8 mouse cellular contexts compared by ENCODE assay signal in genomic region chr3:84665255-84666073, GRCm38 (mm10). TPM values are rescaled to one million over a fixed set of nuclear protein-coding genes. Genes with fewer than 3 reads are reported as not detected.
DNase-seq lines count a peak whose midpoint lies in the region; ATAC-seq and TF ChIP-seq lines count a peak whose summit lies in the region.

No protein-coding gene starts in this region.

- H3K4me3 ChIP-seq in lung, adult 2 months (replicated peaks; ENCODE audit: extremely low read depth, low read depth, low read length): peak overlapping the region; percentile 52
- H3K4me3 ChIP-seq in hindbrain, postnatal 0 days (ENCODE audit: low read length): peak overlapping the region; percentile 24
- no peak overlapping the region for H3K4me3 ChIP-seq in myocyte

- TF ChIP-seq CTCF in lung, adult 2 months (IDR thresholded peaks at IDR 0.05; ENCODE audit: insufficient read depth, low read length): no peak
- TF ChIP-seq CTCF in hindbrain, postnatal 0 days (IDR thresholded peaks at IDR 0.05; ENCODE audit: low read depth): no peak

- TF ChIP-seq POLR2A in lung, adult 2 months (IDR thresholded peaks at IDR 0.05; ENCODE audit: borderline replicate concordance, extremely low read depth, low read depth, low read length): no peak
- no peak for TF ChIP-seq POLR2A in myocyte (IDR thresholded peaks at IDR 0.05; ENCODE audit: insufficient read length, low read depth)

- H3K9me3 ChIP-seq in hindbrain, postnatal 0 days (ENCODE audit: low read length): no peaks in the 10 kb centered on the region

- no peaks in the 10 kb centered on the region for H3K79me2 ChIP-seq in myocyte (ENCODE audit: control insufficient read depth, insufficient read depth)

- H3K27me3 ChIP-seq in hindbrain, postnatal 0 days (ENCODE audit: insufficient read depth, low read length): no peaks in the 10 kb centered on the region; the same call in 1 of the 2 replicates
- peaks cover 10% of the 10 kb centered on the region for H3K27me3 ChIP-seq in myocyte (ENCODE audit: control insufficient read depth, insufficient read depth, insufficient read length)

- no peaks in the 10 kb centered on the region for H3K36me3 ChIP-seq in hindbrain, postnatal 0 days (ENCODE audit: insufficient read depth, low read length)
- H3K36me3 ChIP-seq in myocyte (ENCODE audit: control insufficient read depth, insufficient read depth): no peaks in the 10 kb centered on the region

- peak; percentile 58 for ATAC-seq in hindbrain, postnatal 0 days

- 19% methylated on average over 21 of the region's 21 CpGs for WGBS in lung, adult 2 months
- 13% methylated on average over 21 of the region's 21 CpGs for WGBS in hindbrain, postnatal 0 days

- H3K4me2 ChIP-seq in hindbrain, postnatal 0 days (ENCODE audit: low read depth, low read length): peak overlapping the region; percentile 48
- H3K4me2 ChIP-seq in myocyte (ENCODE audit: low read depth): peak overlapping the region; percentile 46

- H3ac ChIP-seq in myocyte (ENCODE audit: control insufficient read depth, insufficient read length): no peak overlapping the region

- DNase-seq in lung, adult 2 months: no peak
- DNase-seq in lung, postnatal 25 days (ENCODE audit: low spot score): no peak
- peak; percentile 55 for DNase-seq in embryo, embryonic 9.5 days (ENCODE audit: extremely low spot score)
- no peak for DNase-seq in hindbrain, postnatal 0 days (ENCODE audit: low spot score)
- DNase-seq in spleen, postnatal 4 days (ENCODE audit: low spot score in 2 of 2): no peak
- DNase-seq in right cerebral cortex, postnatal 25 days: no peak
- no peak for DNase-seq in lung, postnatal 14 days

- no peak overlapping the region for H3K9ac ChIP-seq in hindbrain, postnatal 0 days (replicated peaks; ENCODE audit: low read length)

- H3K27ac ChIP-seq in hindbrain, postnatal 0 days: no peak overlapping the region

- H3K4me1 ChIP-seq in lung, adult 2 months (ENCODE audit: control insufficient read depth, insufficient read depth, low read length): peaks cover 2% of the 10 kb centered on the region
- 0 out of 2 replicates have a peak, but pooled peaks cover 3% of the 10 kb centered on the region for H3K4me1 ChIP-seq in hindbrain, postnatal 0 days (ENCODE audit: insufficient read depth, low read length)

TF ChIP-seq in myocyte, 11 proteins besides CTCF, POLR2A, EP300 and RAD21:
- peak in 1 of 3 experiments; percentile 60 for TF ChIP-seq MYOD1 (IDR thresholded peaks at IDR 0.05; ENCODE audit: control insufficient read depth in 1 of 3, insufficient read length in 2 of 3, low read depth in 2 of 3)
- TF ChIP-seq MYOG (IDR thresholded peaks at IDR 0.05; ENCODE audit: control insufficient read depth in 1 of 3, insufficient read depth in 1 of 3, insufficient read length in 2 of 3, low read depth in 2 of 3): no peak

RNA-seq across cellular contexts. Expression of gene Tmem154, which starts 0.5 kb away (rescaled TPM):
- 6.4 and 11.9 TPM in 2 replicates for polyA plus RNA-seq in lung, adult 2 months (2012; rRNA removed)
- 0.37 and 0.90 TPM in 2 replicates for total RNA-seq in hindbrain, postnatal 0 days (2014; rRNA removed)
- 0.89 and 1.00 TPM in 2 replicates for polyA plus RNA-seq in hindbrain, postnatal 0 days (2015; fragmentation: Nextera tagmentation; extraction: Ambion mirVana)
- 0.16 TPM for polyA plus RNA-seq in myocyte (2012; fragmentation: generic; extraction: Trizol)
